Mouse (Mus musculus) layer of hippocampus, adult 11-12 months (tissue): ENCODE data around the gene Peli3.
"Not testable (repeated sequence)": the region's sequence is repeated elsewhere in the genome, so short reads cannot be mapped to it uniquely, and the experiment has no call there.

Experiments used
- DNase-seq: peaks from one replicate; pipeline ENCODE4 v3.0.0; 2022; ENCODE audit warnings: low spot score

Peli3 gene

DNA sequence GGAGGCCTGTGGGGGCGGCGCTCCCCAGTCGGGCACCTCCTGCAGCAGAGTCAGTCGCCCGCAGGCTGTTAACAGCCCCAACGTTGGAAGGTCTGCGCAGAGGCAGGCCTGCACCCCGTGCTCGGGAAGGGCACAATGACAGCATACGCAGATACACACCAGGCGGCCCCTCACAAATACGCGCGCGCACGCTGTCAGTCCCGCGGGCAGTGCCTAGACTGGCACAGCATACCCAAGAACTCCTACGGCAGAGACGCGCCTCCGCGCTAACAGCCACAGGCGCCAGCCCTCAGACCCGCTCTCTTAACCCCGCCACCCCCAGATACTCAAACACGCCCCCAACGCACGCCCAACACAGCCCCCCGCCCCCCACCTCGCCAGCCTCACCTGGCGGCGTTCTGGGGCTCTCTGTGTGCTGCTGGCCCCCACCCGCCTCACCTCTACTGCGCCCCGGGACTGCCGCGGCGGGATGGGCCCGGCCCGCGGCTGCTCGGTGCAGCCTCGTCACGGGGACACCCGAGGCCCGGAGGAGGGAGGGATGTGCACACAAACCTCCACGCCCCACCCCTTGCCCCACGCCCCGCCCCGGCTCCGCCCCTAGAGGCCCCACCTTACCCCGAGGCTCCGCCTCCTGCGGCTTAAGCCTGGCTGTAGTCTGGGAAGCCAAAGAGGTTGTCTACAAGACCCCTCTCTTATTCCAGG is at the start of gene Peli3:
Gene Peli3, minus strand, starts transcription at position 577 of the 702 bp plus-strand sequence.
- peak; percentile 76 for DNase-seq

DNA sequence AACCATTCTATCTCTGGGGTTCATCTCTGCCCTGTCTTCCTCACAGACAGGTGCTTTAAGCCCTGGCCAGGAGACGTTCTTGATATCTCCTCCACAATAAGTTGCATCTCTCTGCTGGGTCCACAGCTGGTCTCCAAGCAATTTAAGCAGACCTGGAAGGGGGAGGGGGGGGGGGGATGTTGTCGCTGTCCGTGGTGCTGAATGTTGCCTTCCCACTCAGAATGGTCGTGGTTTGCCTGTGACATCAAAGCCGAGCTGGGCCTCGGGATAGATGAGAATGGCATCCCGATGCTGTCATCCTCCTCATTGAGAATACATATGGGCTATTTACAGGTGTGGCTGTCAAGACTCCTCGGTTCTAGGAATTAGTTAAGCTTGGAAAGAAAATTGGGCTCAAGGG is 49.4 kb upstream of the Peli3 start:
- no peak for DNase-seq

DNA sequence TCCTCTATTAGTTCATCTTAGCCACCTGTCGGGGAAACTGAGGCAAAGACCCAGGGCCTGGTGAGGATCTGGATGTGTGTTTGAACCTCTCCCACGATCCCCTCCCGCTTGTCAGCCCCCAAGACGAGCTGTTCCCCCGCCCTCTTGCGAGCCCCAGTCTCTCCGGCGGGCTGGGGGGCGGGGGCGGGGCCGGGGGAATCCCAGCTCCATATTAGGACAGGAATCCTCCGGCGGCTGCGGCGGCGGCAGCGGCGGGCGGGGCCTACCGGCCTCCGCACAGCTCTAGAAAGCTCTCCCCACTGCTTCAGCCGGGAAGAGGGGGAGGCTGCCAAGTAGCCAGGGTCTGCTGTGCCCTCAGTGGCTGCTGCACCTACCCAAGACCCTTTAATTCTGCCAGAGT is 47.8 kb upstream of the Peli3 start:
- DNase-seq, result no peak

DNA sequence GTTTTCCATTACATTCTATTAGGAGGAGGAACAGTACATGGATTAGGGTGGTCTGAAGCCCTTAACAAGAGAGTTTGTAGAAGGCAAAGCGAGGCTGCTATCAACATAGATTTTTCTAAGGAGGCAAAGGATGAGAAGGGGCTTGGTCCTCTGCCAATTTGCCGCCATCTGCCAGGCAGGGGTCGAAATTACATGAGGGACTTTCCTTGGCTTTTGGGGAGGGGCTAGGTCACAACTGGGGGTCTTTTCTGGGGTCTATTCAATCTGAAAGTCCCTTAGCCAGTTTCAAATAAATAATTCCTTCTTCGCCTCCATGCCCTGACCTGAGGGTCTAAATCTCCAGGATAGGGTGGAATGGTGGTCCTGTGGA is 47.3 kb upstream of the Peli3 start, which contains the start of gene Npas4:
Gene Npas4, minus strand, starts transcription at position 61 of the 370 bp plus-strand sequence.
- DNase-seq, result no peak

DNA sequence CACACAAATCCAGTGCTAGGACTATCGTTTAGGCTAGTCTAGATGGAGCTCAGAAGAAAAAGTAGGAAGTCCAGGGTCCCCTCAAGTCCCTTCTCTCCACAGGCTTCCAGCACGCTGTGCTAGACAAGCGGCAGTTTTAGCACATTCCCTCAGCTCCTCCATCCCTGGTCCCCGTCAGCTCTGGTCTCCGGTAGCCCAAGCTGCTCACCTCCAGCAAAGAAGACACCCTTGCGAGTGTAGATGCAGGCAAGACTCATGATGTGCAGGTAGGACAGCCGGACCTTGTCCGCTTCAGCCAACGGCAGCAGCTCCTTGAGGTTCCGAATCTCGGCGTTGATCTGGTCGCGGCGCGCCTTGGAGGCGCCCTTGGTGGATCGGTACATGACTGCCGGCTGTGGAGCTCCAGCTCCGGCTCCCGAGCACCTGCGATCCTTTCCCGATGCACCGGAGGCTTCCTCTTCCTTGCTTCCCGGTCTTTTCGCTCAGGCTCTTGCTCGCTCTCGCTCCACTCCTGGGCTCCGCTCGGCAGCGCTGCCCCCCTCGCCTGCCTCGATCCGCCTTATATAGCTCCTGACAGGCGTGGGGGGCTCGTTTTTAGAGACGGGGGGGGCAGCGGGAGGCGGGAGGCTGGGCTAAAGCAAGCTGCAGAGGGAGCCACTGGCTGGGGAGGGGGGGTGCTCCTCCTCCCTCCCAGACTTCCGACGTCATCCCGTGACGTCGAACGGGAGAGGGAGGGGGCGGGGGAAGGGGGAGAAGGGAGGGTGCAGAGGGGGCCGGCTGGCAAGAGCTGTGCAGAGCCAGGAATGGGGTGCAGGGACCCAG is 46.7 kb upstream of the Peli3 start:
- peak; percentile 72 for DNase-seq

DNA sequence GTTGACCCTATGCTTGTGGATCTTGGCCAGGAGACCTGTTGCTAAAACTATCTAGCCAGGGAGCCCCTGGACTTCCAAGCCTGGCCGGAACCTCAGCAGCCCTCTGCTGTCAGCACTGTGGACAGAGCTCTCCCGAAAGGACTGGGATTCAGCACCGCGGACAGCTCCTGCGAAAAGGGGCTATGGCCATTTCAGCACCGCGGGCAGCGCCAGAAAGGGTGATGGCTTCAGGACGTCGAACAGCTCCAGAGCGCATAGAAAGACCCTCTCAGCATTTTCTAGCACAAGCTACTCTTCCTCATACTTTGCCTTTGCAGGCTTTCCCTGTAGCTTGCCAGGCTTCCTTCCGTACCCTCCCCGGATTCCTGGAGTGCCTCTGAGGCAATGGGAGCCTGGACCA is 46.1 kb upstream of the Peli3 start:
- peak; percentile 72 for DNase-seq

DNA sequence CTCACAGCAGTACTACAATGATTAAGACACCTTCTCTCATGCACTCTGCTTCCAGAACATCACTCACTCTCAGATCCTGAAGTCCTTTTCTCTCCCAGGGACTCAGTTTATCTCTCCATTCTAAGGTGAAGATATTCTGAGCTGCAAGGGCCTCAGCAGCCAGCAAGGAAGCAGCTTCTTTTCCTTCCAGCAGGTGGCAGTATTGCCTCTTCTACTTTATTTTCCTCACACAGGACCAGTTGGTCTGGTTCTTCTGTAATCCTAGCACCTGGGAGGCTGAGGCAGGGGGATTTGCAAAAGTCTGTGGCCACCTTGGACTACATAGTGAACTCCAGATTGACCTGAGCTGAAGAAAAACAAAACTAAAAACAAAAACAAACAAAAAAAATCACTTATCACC is 38.8 kb upstream of the Peli3 start:
- DNase-seq, result peak; percentile 72

DNA sequence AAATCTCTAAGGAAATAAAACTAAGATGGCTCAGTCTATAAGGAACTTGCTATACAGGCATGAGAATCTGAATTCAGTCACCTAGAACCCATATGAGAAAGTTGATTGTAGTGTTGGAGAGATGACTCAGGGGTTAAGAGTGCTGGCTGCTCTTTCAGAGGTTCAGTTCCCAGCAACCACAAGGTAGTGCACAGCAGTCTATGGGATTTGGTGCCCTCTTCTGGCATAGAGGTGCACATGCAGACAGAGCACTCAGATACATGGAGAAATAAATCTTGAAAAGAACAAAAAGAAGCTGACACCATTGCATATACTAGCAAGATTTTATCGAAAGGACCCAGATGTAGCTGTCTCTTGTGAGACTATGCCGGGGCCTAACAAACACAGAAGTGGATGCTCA is 25.3 kb upstream of the Peli3 start:
- no peak for DNase-seq

DNA sequence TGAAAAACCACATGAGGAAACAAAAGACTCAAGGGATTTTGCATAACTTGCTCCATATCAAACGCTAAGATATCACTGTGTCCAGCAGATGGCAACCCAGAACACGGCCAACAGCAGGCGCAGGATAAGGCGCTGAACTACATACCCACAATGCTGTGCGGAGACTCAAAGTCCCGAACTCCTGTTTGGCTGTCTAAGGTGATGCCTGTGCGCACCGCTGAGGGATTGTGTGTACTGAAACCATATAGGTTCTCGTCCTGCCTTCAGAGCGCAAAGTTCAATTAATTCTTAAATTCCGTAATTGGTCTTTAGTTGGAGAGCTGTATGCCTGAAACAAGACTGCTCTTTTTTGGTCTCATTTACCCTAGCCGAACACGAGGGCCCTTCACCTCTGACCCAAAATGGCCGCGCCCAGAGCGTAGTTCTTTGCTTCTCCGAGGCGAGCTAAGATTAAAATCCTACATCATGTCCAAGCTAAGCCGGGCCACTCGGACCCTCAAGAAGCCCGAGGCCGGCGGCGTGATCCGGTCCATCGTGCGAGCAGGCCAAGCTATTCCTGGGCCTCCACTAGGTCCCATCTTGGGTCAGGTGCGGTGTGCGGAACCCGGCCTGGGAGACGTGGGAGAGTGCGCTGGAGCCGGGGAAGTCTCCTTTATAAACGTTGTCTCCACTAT is 19.1 kb upstream of the Peli3 start, which contains the start of gene Mrpl11:
Gene Mrpl11, plus strand, starts transcription at position 220 of the 674 bp plus-strand sequence.
- DNase-seq, result peak; percentile 94

DNA sequence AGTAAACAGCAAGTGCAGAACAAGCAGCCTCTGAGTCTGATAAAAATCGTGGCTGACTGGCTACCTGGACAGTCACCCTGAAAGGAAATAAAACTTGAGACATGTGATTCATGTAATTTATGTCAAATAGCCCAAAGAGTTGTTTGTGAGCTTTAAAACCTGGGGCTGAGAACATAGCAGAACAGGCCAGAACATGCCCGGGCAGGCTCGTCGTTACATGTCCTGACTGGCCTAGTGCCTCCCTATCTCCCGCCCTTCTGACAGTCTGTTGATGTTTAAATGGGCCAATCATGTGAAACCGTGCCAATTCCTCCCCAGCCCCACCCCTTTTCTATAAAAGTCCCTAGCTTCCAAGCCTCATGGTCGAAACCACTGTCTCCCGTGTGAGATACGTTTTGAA is 5.7 kb upstream of the Peli3 start:
- not testable (repeated sequence) for DNase-seq

DNA sequence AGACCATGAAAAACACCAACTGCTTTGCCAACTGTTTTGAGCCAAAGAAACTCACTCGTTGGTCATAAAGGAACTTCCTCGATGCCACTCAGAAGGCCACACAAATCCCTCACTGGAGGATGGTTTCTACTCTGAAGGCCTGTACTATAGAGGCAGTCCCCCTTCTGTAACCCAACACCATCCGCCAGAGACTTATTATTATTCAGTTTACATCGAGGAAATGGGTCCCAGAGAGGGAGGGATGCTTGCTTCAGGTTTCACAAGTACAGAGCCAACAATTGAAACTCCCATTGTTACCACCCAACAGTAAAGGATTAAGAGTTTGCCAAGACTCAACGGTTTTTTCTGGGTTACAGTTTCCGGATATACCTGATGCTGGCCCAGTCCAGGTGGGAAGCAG is 2.6 kb upstream of the Peli3 start:
- DNase-seq, result no peak

DNA sequence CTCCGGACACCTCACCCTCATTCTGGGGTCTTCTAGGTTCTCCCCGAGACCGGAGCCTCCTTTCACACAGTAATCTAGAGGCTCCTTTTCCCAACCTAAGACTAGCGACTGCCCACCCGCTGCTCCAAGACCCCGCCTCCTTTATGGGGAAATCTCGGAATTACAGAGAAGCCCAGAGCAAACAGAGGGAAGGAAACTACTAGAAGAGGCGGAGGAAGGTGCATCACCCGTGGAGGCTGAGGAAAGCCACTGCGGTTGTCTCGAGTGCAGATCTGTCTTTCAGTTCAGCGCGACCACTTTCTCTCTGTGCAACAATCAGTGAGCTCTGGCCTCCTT is 294 bp upstream of the Peli3 start:
- DNase-seq, result no peak

DNA sequence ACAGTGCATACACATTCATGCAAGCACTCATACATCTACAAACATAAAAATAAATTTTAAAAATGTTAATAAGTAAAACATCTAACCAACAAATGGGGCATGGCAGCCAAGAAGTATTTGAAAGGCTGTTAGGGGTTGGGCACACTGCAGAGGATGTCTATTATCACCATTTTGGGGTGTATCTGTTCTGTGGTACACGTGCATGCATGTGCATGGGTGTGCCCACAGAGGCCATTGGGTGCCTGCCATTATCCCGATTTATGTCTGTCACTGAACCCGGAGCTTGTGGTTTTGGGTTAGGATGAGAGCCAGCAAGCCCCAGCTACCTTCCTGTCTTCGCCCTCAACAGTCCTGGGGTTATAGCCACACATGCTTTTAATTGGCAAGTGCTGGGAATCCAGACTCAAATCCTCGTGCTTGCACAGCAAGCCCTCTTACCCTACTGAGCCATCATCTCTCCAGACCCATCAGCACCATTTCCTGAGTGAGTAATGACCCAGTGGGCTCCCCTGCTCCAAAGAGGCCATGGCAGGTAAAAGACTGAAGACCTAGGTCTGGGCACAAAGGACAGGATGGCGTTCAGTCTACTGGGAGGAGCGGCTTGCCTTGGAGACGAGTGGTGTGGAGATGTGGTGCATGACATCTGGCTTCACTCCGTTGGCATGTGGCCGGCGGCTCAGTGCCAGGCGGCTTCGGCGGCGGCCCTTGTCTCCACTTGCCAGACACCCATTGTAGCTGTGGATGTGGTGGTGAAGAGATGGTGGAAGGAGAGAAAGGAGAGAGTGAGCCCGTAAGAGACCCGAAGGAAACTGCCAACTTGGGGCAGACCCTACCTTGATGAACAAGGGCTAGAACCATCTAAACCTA is 5.2 kb downstream of the Peli3 start:
- DNase-seq, result no peak

DNA sequence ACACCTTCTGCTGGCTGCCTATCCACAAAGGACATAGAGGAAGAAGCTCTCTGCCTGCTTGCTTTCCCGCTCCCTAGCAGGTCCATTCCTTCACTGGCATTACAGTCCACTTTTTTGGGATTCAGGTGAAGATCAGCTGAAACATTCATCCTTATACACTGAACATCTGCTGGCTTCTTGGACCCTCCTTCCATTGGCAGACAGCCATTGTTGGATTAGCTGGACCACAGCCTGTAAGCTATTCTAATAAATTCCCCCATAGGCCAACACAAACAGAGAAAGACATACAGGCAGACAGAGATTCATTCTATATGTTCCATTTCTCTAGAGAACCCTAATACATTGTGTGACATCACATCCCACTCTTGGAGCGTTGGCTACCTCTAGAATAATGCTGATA is 6.0 kb downstream of the Peli3 start:
- DNase-seq, result no peak

DNA sequence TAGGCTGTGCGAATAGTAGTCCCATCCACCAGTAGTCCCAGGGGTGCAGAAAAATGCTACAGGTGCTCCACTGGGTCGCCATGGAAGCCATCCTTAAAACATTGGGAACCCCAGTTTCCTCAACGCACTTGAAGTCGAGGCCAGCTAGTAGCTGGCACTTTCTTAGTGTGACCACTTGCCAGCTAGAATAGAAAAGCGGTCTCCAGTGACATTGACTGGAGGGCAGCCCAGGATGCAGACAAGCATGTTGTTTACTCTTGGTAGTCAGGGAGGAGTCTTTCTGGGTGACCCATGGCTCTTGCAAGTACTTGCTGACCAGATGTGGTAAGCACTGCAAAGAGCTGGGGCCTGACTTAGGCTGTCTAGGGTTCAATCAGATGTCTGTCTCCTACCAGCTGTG is 14.1 kb downstream of the Peli3 start:
- no peak for DNase-seq

DNA sequence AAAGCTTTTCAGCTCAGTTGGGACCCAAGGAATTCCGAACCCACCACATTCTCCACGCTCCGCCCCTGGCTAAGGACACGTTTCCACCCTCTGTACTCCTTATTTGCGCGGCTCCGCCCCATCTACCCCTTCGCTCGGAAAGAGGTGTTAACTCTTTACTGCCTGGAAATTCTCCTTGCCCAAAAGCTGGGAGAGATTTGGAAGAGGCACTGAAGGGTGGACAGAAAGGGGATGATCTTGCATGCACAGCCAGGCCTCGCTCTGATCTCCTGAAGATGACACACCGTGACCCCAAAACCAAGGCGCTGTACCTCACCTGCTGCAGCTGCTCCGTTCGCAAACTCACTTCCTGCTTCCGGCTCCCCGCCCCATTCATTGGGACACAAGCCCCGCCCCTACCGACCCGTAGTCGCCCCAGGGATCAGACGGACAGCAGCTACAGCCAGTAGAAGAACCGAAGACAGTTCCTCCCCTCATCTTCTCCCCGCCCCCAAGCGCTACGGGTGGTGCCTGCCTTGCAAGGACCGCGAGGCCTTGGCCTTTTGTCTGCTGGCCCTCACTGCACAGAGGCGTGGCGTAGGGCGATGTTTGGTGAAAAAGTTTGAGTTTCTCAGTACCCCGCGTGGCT is 14.9 kb downstream of the Peli3 start, which contains the start of gene Dpp3:
Gene Dpp3, minus strand, starts transcription at position 384 of the 628 bp plus-strand sequence.
- peak; percentile 99 for DNase-seq

DNA sequence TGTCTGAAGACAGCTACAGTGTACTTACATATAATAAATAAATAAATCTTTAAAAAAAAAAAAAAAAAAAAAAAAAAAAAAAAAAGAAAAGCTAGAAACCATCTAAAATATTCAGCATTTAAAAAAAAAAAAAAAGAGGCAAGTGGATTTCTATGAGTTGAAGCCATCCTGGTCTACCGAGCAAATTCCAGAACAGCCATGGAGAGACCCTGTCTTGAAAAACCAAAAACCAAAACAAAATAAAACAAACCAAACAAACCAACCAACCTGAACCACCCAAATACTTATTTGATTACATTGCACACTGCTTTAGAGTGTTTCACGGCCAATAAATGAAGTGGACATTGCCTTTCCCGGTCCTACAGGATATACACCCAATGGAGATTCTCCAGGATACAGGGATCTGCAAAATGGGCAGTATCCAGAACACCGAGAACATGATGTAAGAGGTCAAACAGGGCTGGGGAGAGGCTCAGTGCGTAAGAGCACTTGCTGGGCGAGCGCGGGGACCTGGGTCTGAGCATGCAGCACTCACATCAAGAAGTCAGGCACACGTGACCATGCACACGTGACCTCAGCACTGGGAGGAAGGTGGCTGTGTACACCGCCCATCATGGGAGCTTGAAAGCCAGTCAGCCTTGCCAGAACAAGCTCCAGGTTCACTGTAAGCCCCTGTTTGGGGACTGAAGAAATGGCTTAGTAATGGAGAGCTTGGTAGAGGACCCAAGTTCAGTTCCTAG is 17.6 kb downstream of the Peli3 start:
- DNase-seq, result no peak

DNA sequence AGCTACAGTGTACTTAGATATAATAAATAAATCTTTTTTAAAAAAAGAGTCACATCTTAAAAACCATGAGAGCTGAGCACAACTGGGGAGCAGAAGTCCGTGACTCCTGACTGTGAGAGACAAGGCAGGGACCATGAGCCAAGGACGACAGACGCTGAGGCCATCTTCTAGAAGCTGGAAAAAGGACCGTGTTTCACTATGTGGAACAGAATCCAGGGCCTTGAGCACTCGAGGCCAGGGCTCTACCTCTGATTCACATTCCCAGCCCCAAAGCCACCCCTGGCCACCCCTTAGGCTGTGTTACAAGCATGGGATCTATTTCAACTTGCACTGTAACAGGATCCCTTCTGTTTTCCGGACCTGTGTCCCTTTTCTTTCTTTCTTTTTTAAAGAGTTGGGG is 23.3 kb downstream of the Peli3 start:
- DNase-seq, result no peak

DNA sequence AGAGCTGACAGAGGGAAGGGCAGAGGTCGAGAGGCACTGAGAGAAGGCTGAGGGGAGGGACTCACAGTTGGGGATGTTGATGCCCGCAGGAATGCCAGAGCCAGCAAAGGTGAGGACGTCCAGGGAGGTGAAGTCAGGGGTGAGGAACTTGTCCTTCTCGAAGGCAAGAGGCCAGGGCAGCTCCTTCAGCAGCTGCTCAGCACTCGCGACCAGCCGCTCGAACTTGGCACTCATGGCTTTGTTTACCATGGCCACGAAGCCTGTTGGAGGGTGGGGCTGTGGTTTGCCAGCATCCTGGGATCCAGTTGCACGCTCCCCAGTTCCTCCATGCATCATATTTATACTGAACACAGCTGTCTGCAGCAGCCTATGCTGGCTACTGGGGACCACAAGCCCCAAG is 26.1 kb downstream of the Peli3 start:
- no peak for DNase-seq

DNA sequence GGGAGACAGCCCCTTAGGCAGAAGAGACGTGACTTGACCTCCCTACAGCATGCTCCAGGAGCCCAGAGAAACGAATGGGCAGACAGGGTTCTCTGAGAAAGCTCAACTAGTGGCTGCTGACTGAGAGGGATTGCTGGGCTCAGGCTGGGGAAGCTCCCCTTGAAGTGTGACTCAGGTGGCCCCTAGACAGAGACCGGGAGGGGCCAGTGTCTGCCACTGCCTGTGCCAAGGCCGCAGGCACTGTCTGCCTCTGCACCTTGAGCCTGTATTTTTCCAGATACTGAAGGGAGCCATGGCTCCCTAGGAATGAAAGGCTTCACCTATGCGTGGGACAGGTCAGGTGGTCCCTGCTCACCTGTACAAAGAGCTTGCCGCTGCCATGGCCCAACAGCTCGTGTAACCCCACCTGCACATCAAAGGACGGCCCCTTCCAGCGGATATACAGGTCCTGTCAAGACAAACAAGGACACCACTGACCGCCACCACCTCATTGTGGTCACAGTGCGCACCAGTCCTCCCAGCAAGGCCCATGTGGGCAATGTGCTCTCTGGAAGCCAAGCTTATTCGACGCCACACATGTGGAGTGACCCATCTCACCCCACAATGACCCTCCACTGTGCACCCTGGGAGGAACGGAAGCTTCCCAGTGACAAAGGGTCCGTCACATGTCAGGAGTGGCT is 26.9 kb downstream of the Peli3 start:
- DNase-seq, result no peak
